Mouse (Mus musculus) heart, postnatal 0 days (tissue): ENCODE measurements around the gene Olfr1434. TPM values are rescaled to one million over a fixed set of nuclear protein-coding genes. Genes with fewer than 3 reads are reported as not detected.
"Not testable (repeated sequence)": the region's sequence is repeated elsewhere in the genome, so short reads cannot be mapped to it uniquely, and the experiment has no call there.

ENCODE experiments used
- ATAC-seq: fragments of 200-750 bp; cut with Nextera tagmentation; 2 replicates; pipeline ENCODE4 v1.8.0; 2017; ENCODE audit warnings: low read depth, moderate number of reproducible peaks, moderate library complexity; ENCODE audit not compliant: insufficient read depth
- DNase-seq: peaks from one replicate; pipeline ENCODE4 v3.0.0-alpha.2; 2016; ENCODE audit warnings: low spot score
- H3K27ac ChIP-seq: fragments of 300-500 bp; sonication (generic); 2 replicates; pipeline ENCODE4 v1.5.1; 2014; ENCODE audit warnings: low read depth, mild to moderate bottlenecking
- H3K27me3 ChIP-seq: fragments of 300-500 bp; sonication (generic); 2 replicates; pipeline ENCODE4 v1.6.1; 2014; ENCODE audit warnings: low read length, mixed read lengths; ENCODE audit not compliant: control insufficient read depth, insufficient read depth
- H3K36me3 ChIP-seq: fragments of 300-500 bp; sonication (generic); replicated peaks from 2 replicates; pipeline ENCODE4 v1.6.1; 2014; ENCODE audit warnings: low read length, mixed read lengths; ENCODE audit not compliant: control insufficient read depth, insufficient read depth
- H3K4me1 ChIP-seq: fragments of 300-500 bp; sonication (generic); 2 replicates; pipeline ENCODE4 v1.6.1; 2014; ENCODE audit warnings: antibody characterized with exemption; ENCODE audit not compliant: control insufficient read depth, insufficient read depth
- H3K4me2 ChIP-seq: fragments of 300-500 bp; sonication (generic); 2 replicates; pipeline ENCODE4 v1.6.1; 2014; ENCODE audit warnings: low read depth, mild to moderate bottlenecking, low read length, moderate library complexity
- H3K4me3 ChIP-seq: fragments of 300-500 bp; sonication (generic); 2 replicates; pipeline ENCODE4 v1.5.1; 2014; ENCODE audit warnings: low read depth, low read length
- H3K9ac ChIP-seq: fragments of 300-500 bp; sonication (generic); replicated peaks from 2 replicates; pipeline ENCODE4 v1.6.1; 2014; ENCODE audit warnings: low read depth, low read length, mixed read lengths
- H3K9me3 ChIP-seq: fragments of 300-500 bp; sonication (generic); replicated peaks from 2 replicates; pipeline ENCODE4 v1.6.1; 2016; ENCODE audit warnings: low read length; ENCODE audit not compliant: control insufficient read depth
- CTCF ChIP-seq: IDR thresholded peaks from 2 replicates; pipeline ENCODE4 v1.5.1; 2016; ENCODE audit warnings: antibody characterized with exemption, control low read depth, low read depth
- EP300 ChIP-seq: IDR thresholded peaks from 2 replicates; pipeline ENCODE4 v1.6.1; 2016; ENCODE audit warnings: antibody characterized with exemption, low read depth
- WGBS: fragments of 180-500 bp; shearing (Covaris S2); extraction: QIAGEN DNeasy Blood & Tissue Kit; methylation state at CpG from one replicate; pipeline ENCODE4 v1.1.7; 2014; 5-methylcytosine and 5-hydroxymethylcytosine counted together
- polyA plus RNA-seq: library from polyadenylated mRNA; unstranded; fragments of >200 nt; fragmentation: Nextera tagmentation; extraction: Ambion mirVana; gene quantifications from 2 replicates; pipeline ENCODE4 v1.2.1, GENCODE M21; 2015
- total RNA-seq: library from RNA; depleted of rRNA; stranded (reverse); fragments of >200 nt; gene quantifications from 2 replicates; pipeline ENCODE4 v1.2.3, GENCODE M21; 2014; ENCODE audit warnings: low replicate concordance; rRNA removed

The Olfr1434 gene
- total RNA-seq (not detected in 2 replicates), polyA plus RNA-seq (not detected in 2 replicates)

DNA sequence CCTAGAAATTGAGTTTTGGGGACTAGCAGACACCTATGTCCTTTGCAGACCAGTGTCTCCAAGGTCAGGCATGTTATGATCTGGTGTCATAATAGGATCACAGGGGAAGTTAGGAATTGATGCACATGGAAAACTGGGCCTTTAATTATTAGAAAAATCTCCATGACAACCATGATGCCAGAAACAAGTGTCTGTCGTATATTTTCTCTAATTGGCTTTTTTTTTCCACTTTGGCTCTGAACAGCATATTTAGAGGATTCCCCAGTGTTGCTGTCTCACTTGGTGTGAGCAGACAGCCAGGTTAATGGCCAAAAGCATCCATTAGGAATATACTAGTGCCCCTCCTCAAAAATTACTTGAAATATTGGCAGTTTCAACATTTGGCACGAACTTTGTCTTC, at the start of gene Olfr1434:
Olfr1434 (plus strand) TSS at position 301 of the 400 bp plus-strand sequence.
- Histone ChIP-seq H3K27ac (no peak within 1 kb of the TSS), H3K4me2 (no peak within 1 kb of the TSS), H3K36me3 (no peaks in the 10 kb centered on the region), H3K27me3 (no peaks in the 10 kb centered on the region), H3K9ac (no peak within 1 kb of the TSS), H3K4me3 (no peak within 1 kb of the TSS), H3K9me3 (no peaks in the 10 kb centered on the region), H3K4me1 (no peaks in the 10 kb centered on the region)
- DNase-seq (no peak), ATAC-seq (no peak)
- TF ChIP-seq CTCF (no peak), EP300 (no peak)
- WGBS: 51% methylated on average over 2 of the region's 2 CpGs

DNA sequence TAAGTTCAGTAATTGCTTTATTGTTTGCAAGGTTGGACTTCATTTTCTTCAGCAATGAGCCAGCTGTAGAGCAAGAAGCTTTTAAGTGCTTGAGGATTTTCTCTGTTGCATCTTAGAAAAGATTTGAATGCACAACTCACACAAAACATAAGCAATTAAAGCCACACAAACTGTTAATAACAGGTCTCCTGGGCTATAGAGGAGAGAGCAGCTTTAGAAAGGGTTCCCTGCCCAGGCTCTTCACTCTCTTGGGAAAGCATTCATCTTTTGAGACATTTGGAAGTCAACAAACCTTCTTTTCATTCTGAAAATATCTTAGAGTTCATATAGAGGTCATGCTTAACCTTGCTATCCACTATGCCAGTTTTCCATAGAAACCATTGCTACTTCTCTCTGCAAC, 47.2 kb upstream of the Olfr1434 start, which contains the start of gene Olfr1432:
Olfr1432 (minus strand) TSS at position 101 of the 400 bp plus-strand sequence.
- not testable (repeated sequence) for H3K4me1 ChIP-seq, H3K27ac ChIP-seq, H3K9me3 ChIP-seq, H3K4me3 ChIP-seq, H3K9ac ChIP-seq, DNase-seq, H3K27me3 ChIP-seq, H3K4me2 ChIP-seq, H3K36me3 ChIP-seq, ATAC-seq

DNA sequence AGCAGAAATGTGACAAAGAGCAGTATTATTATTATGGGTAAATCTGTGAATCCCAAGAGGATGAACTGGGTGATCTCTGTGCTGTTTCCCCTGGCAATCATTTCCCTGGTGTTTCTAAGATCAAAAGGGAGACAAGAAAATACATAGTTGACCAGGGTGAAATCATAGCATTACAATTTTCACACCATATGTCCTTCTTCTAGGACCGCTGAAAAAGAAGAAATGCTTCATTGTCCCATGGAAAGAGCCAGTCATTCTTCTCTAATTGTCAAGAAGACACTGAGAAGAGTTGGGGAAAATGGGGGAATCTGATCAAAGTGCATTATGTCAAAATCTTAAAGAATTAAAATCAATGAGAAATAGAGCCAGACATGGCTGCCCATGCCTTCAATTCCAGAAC, 38.1 kb upstream of the Olfr1434 start, which contains the start of gene Olfr262:
Olfr262 (minus strand) TSS at position 101 of the 400 bp plus-strand sequence.
- ATAC-seq (no peak), DNase-seq (no peak)
- Histone ChIP-seq H3K4me1 (no peaks in the 10 kb centered on the region), H3K9ac (no peak within 1 kb of the TSS), H3K27ac (no peak within 1 kb of the TSS), H3K36me3 (no peaks in the 10 kb centered on the region), H3K9me3 (no peaks in the 10 kb centered on the region), H3K4me3 (no peak within 1 kb of the TSS), H3K4me2 (no peak within 1 kb of the TSS), H3K27me3 (no peaks in the 10 kb centered on the region)
- WGBS: 67% methylated on average over 1 of the region's 1 CpGs
- no peak for TF ChIP-seq EP300
- no peak for TF ChIP-seq CTCF

DNA sequence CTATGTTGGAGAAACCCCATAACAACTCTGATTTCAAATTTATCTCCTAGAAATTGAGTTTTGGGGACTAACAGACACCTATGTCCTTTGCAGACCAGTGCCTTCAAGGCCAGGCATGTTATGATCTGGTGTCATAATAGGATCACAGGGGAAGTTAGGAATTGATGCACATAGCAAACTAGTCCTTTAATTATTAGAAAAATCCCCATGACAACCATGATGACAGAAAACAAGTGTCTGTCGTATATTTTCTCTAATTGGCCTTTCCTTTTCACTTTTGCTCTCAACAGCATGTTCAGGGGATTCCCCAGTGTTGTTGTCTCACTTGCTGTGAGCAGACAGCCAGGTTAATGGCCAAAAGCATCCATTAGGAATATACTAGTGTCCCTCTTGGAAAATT, 18.9 kb upstream of the Olfr1434 start, which contains the start of gene Olfr235:
Olfr235 (plus strand) TSS at position 301 of the 400 bp plus-strand sequence.
- DNase-seq (no peak), ATAC-seq (no peak)
- Histone ChIP-seq H3K27ac (no peak within 1 kb of the TSS), H3K27me3 (no peaks in the 10 kb centered on the region), H3K36me3 (no peaks in the 10 kb centered on the region), H3K4me3 (no peak within 1 kb of the TSS), H3K4me1 (no peaks in the 10 kb centered on the region), H3K9ac (no peak within 1 kb of the TSS), H3K9me3 (no peaks in the 10 kb centered on the region), H3K4me2 (no peak within 1 kb of the TSS)
- WGBS: 45% methylated on average over 1 of the region's 1 CpGs
- TF ChIP-seq EP300 (no peak), CTCF (no peak)

DNA sequence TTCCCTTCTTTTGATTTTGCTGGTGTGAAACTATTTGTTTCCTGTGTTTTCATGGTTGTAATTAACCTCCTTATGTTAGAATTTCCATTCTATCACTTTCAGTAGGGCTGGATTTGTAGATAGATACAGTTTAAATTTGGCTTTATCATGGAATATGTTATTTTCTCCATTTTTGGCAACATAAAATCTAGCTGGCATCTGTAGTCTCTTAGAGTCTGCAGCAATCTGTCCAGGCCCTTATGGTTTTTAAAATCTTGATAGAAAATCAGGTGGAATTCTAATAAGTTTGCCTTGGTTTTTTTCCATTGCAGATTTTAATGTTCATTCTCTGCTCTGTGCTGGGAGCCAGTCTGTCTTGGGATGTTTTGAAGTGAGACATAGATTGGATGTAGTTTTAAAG, 13.3 kb downstream of the Olfr1434 start:
- H3K36me3 ChIP-seq: no peaks in the 10 kb centered on the region
- no peak overlapping the region for H3K4me2 ChIP-seq
- no peaks in the 10 kb centered on the region for H3K27me3 ChIP-seq
- DNase-seq (no peak), ATAC-seq (no peak)
- H3K9me3 ChIP-seq: no peaks in the 10 kb centered on the region
- TF ChIP-seq EP300 (no peak), CTCF (no peak)
- H3K9ac ChIP-seq: no peak overlapping the region
- no peak overlapping the region for H3K27ac ChIP-seq
- H3K4me3 ChIP-seq: no peak overlapping the region
- H3K4me1 ChIP-seq: no peaks in the 10 kb centered on the region

DNA sequence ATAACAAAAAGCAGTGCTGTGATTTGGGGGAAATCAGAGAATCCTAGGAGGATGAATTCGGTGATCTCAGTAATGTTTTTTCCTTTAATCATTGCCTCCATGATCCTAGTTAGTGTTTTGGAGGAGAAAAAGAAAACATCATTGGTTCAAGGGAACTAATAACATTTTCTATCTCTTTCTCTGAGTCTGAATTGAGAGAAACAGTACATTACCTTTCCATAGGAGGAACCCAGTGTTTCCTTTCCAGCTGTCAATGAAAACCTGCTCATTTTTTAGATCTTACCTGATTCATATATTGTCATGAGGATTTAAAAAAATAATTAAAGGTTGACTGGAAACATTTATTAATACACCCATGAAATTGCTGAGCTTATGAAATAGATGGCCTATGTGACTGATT, 19.4 kb downstream of the Olfr1434 start, which contains the start of gene Olfr1436:
Olfr1436 (minus strand) TSS at position 101 of the 400 bp plus-strand sequence.
- ATAC-seq, H3K4me2 ChIP-seq, DNase-seq, H3K4me1 ChIP-seq, H3K27me3 ChIP-seq, H3K9me3 ChIP-seq, H3K4me3 ChIP-seq, H3K9ac ChIP-seq, H3K36me3 ChIP-seq, H3K27ac ChIP-seq: not testable (repeated sequence)
- WGBS: 59% methylated on average over 1 of the region's 1 CpGs
